In the genomic region with DNA sequence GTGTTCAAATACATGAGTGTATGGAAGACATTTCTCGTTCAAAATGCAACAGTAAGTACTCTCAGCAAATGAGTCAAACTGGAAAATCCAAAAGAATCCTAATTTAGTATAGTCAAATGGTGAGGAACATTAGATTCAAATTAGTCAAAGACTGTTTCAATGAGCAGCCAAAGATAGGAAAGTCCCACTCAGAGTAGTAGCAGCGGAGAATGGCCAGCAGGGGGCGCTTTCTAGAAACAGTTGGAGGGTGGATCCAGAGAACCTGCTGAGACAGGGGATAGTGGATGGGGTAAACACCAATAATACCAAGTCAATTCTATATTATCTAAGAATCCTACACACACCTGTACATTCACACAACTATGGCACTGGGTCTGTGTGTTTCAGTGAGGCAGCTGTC, we compare ENCODE assay signal across 13 mouse cellular contexts.
DNase-seq lines count a peak whose midpoint lies in the region; ATAC-seq and TF ChIP-seq lines count a peak whose summit lies in the region.
"Had no signal": no experiment of that assay in that cellular context is flagged by ENCODE, and none has a peak within 500 bp of the region (broad histone marks: within the 10 kb centered on the region; RNA-seq: fewer than 3 reads in every experiment).

No protein-coding gene starts in this region.

- H3K9ac ChIP-seq in hindbrain, embryonic 11.5 days (ENCODE audit: low read depth, low read length) = no peak overlapping the region
- H3K9ac ChIP-seq in hindbrain, embryonic 12.5 days = no peak overlapping the region
- H3K9ac ChIP-seq in lung, embryonic 14.5 days = no peak overlapping the region
- H3K9ac ChIP-seq: forebrain, embryonic 13.5 days; lung, embryonic 15.5 days had no signal

- 64% methylated on average over 3 of the region's 3 CpGs for WGBS in hindbrain, embryonic 11.5 days
- 62% methylated on average over 3 of the region's 3 CpGs for WGBS in hindbrain, embryonic 12.5 days
- WGBS in lung, embryonic 14.5 days = 66% methylated on average over 3 of the region's 3 CpGs
- 67% methylated on average over 3 of the region's 3 CpGs for WGBS in lung, adult 2 months

- no peaks in the 10 kb centered on the region for H3K9me3 ChIP-seq in hindbrain, embryonic 11.5 days (ENCODE audit: control insufficient read depth, low read length)
- H3K9me3 ChIP-seq in hindbrain, embryonic 12.5 days (replicated peaks) = no peaks in the 10 kb centered on the region
- no peaks in the 10 kb centered on the region for H3K9me3 ChIP-seq in lung, embryonic 14.5 days (ENCODE audit: low read depth, low read length)
- H3K9me3 ChIP-seq: forebrain, embryonic 13.5 days; hindbrain, embryonic 10.5 days; lung, embryonic 15.5 days had no signal

- H3K4me2 ChIP-seq in hindbrain, embryonic 11.5 days (replicated peaks; ENCODE audit: low read depth, low read length) = no peak overlapping the region
- H3K4me2 ChIP-seq in hindbrain, embryonic 12.5 days (replicated peaks) = no peak overlapping the region
- H3K4me2 ChIP-seq in lung, embryonic 14.5 days = no peak overlapping the region
- H3K4me2 ChIP-seq: forebrain, embryonic 13.5 days; lung, embryonic 15.5 days had no signal

- no peaks in the 10 kb centered on the region for H3K4me1 ChIP-seq in hindbrain, embryonic 11.5 days (replicated peaks; ENCODE audit: control insufficient read depth, insufficient read depth, low read length)
- H3K4me1 ChIP-seq in hindbrain, embryonic 12.5 days = no peaks in the 10 kb centered on the region
- no peaks in the 10 kb centered on the region for H3K4me1 ChIP-seq in lung, embryonic 14.5 days (ENCODE audit: insufficient read depth)
- H3K4me1 ChIP-seq in lung, adult 2 months (ENCODE audit: control insufficient read depth, insufficient read depth, low read length) = no peaks in the 10 kb centered on the region
- no peaks in the 10 kb centered on the region for H3K4me1 ChIP-seq in cortical plate, adult 2 months (ENCODE audit: control insufficient read depth, insufficient read depth, low read length)
- H3K4me1 ChIP-seq: forebrain, embryonic 13.5 days; hindbrain, embryonic 10.5 days; lung, embryonic 15.5 days had no signal

- peak; percentile 33; the same call in 1 of the 2 replicates for TF ChIP-seq CTCF in lung, embryonic 14.5 days (IDR thresholded peaks at IDR 0.05; ENCODE audit: low read depth)
- no peak for TF ChIP-seq CTCF in lung, adult 2 months (IDR thresholded peaks at IDR 0.05; ENCODE audit: insufficient read depth, low read length)
- 0 out of 2 replicates have a peak, but pooled peaks have one; percentile 13 for TF ChIP-seq CTCF in cortical plate, adult 2 months (IDR thresholded peaks at IDR 0.05; ENCODE audit: extremely low read depth, insufficient read depth, low read length)

- no peak for ATAC-seq in hindbrain, embryonic 11.5 days (ENCODE audit: low FRiP score)
- no peak for ATAC-seq in hindbrain, embryonic 12.5 days (ENCODE audit: low FRiP score)
- ATAC-seq in lung, embryonic 14.5 days (ENCODE audit: insufficient read depth) = no peak
- ATAC-seq: forebrain, embryonic 13.5 days had no signal

- peak; percentile 13 for DNase-seq in adrenal gland, postnatal 10 days
- DNase-seq in adrenal gland, adult 8-10 months = no peak
- peak; percentile 19 for DNase-seq in hindbrain, embryonic 11.5 days (ENCODE audit: low spot score)
- peak; percentile 6 for DNase-seq in lung, embryonic 14.5 days
- no peak for DNase-seq in lung, adult 2 months
- DNase-seq in ovary, postnatal 14 days (ENCODE audit: low spot score) = no peak
- DNase-seq: heart, adult 11 months; right cerebral cortex, postnatal 4 days had no signal

- TF ChIP-seq POLR2A in lung, adult 2 months (IDR thresholded peaks at IDR 0.05; ENCODE audit: borderline replicate concordance, extremely low read depth, low read depth, low read length) = no peak
- TF ChIP-seq POLR2A in cortical plate, adult 2 months (IDR thresholded peaks at IDR 0.05; ENCODE audit: extremely low read depth, insufficient read depth, low read length) = no peak

- H3K4me3 ChIP-seq in hindbrain, embryonic 11.5 days (ENCODE audit: low read depth, low read length) = no peak overlapping the region
- no peak overlapping the region for H3K4me3 ChIP-seq in hindbrain, embryonic 12.5 days
- no peak overlapping the region for H3K4me3 ChIP-seq in lung, embryonic 14.5 days (ENCODE audit: low read depth, low read length)
- H3K4me3 ChIP-seq in lung, adult 2 months (replicated peaks; ENCODE audit: extremely low read depth, low read depth, low read length) = no peak overlapping the region
- no peak overlapping the region for H3K4me3 ChIP-seq in cortical plate, adult 2 months (ENCODE audit: insufficient read depth, low read length)
- H3K4me3 ChIP-seq: forebrain, embryonic 13.5 days; hindbrain, embryonic 10.5 days; lung, embryonic 15.5 days had no signal

- H3K27me3 ChIP-seq in hindbrain, embryonic 11.5 days (ENCODE audit: control insufficient read depth, insufficient read depth, low read length) = no peaks in the 10 kb centered on the region
- H3K27me3 ChIP-seq in hindbrain, embryonic 12.5 days = no peaks in the 10 kb centered on the region
- H3K27me3 ChIP-seq in lung, embryonic 14.5 days (ENCODE audit: insufficient read depth, low read length) = no peaks in the 10 kb centered on the region
- H3K27me3 ChIP-seq: forebrain, embryonic 13.5 days; lung, embryonic 15.5 days had no signal

- H3K27ac ChIP-seq in hindbrain, embryonic 11.5 days (ENCODE audit: low read depth, low read length) = no peak overlapping the region
- H3K27ac ChIP-seq in hindbrain, embryonic 12.5 days = no peak overlapping the region
- no peak overlapping the region for H3K27ac ChIP-seq in lung, embryonic 14.5 days (ENCODE audit: low read depth)
- H3K27ac ChIP-seq in cortical plate, adult 2 months (ENCODE audit: insufficient read depth, low read length) = no peak overlapping the region
- H3K27ac ChIP-seq: forebrain, embryonic 13.5 days; hindbrain, embryonic 10.5 days; lung, embryonic 15.5 days had no signal

- H3K36me3 ChIP-seq in hindbrain, embryonic 11.5 days (ENCODE audit: control insufficient read depth, insufficient read depth, low read length) = no peaks in the 10 kb centered on the region
- H3K36me3 ChIP-seq in hindbrain, embryonic 12.5 days = no peaks in the 10 kb centered on the region
- no peaks in the 10 kb centered on the region for H3K36me3 ChIP-seq in lung, embryonic 14.5 days (ENCODE audit: insufficient read depth)
- H3K36me3 ChIP-seq: hindbrain, embryonic 10.5 days; lung, embryonic 15.5 days had no signal

Comparison
In these comparisons a context has a peak if more than half of its experiments do, and no peak if none do; other contexts are left out.
1. DNase-seq: peak in adrenal gland, postnatal 10 days (single experiment), hindbrain, embryonic 11.5 days (single experiment) and lung, embryonic 14.5 days (single experiment); none in adrenal gland, adult 8-10 months (single experiment), lung, adult 2 months (single experiment) and ovary, postnatal 14 days (single experiment).